Mouse (Mus musculus) heart, embryonic 12.5 days (tissue): ENCODE measurements at regions not wholly inside any gene's neighbourhood (a gene's known extent, or its start where the extent isn't known, plus 50 kb on each side); places are given as distances from the start of the nearest gene placed in this dataset.

ENCODE experiments used
- ATAC-seq: fragments of 200-750 bp; cut with Nextera tagmentation; 2 replicates; pipeline ENCODE4 v1.8.0; 2017; ENCODE audit warnings: moderate TSS enrichment, moderate library complexity; ENCODE audit not compliant: insufficient number of reproducible peaks, low FRiP score
- H3K27ac ChIP-seq: fragments of 300-500 bp; sonication (generic); 2 replicates; pipeline ENCODE4 v1.5.1; 2016; ENCODE audit warnings: mild to moderate bottlenecking, moderate library complexity; ENCODE audit not compliant: poor library complexity, severe bottlenecking
- H3K27me3 ChIP-seq: fragments of 300-500 bp; sonication (generic); replicated peaks from 2 replicates; pipeline ENCODE4 v1.6.1; 2016; ENCODE audit warnings: mild to moderate bottlenecking, moderate library complexity
- H3K36me3 ChIP-seq: fragments of 300-500 bp; sonication (generic); 2 replicates; pipeline ENCODE4 v1.6.1; 2016; ENCODE audit warnings: mild to moderate bottlenecking, moderate library complexity
- H3K4me1 ChIP-seq: fragments of 300-500 bp; sonication (generic); replicated peaks from 2 replicates; pipeline ENCODE4 v1.6.1; 2016; ENCODE audit warnings: mild to moderate bottlenecking
- H3K4me2 ChIP-seq: fragments of 300-500 bp; sonication (generic); 2 replicates; pipeline ENCODE4 v1.6.1; 2016; ENCODE audit warnings: mild to moderate bottlenecking, moderate library complexity
- H3K4me3 ChIP-seq: fragments of 300-500 bp; sonication (generic); 2 replicates; pipeline ENCODE4 v1.5.1; 2016; ENCODE audit warnings: mild to moderate bottlenecking
- H3K9ac ChIP-seq: fragments of 300-500 bp; sonication (generic); 2 replicates; pipeline ENCODE4 v1.6.1; 2016; ENCODE audit warnings: mild to moderate bottlenecking, moderate library complexity
- H3K9me3 ChIP-seq: fragments of 300-500 bp; sonication (generic); replicated peaks from 2 replicates; pipeline ENCODE4 v1.6.1; 2016; ENCODE audit warnings: mild to moderate bottlenecking, moderate library complexity
- WGBS: fragments of 180-500 bp; shearing (Covaris S2); methylation state at CpG from one replicate; pipeline ENCODE4 v1.1.7; 2016; 5-methylcytosine and 5-hydroxymethylcytosine counted together

DNA sequence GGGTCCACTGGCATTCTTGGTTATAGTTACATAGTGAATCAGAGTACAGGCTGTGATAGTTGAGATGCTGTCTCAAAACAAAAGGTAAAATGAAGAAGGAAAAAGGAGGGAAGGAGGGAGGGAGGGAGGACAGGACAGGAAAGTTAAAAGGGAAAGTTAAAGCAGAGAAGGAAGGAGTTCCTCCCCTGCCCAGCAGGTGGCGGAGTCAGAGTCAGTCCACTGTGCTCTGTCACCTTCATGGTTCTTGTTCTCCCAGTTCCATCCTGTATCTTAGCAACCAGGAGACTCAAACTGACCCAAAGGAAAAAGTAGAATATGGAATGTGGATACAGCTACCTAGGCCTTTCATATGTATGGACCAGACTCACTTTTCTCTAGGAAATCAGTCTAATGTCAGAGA lies 288.3 kb downstream of the Pdcd6ip start:
- Histone ChIP-seq H3K36me3 (no peaks in the 10 kb centered on the region), H3K4me1 (peaks cover 6% of the 10 kb centered on the region), H3K4me3 (no peak overlapping the region), H3K4me2 (no peak overlapping the region), H3K27ac (no peak overlapping the region), H3K9me3 (no peaks in the 10 kb centered on the region), H3K9ac (no peak overlapping the region), H3K27me3 (no peaks in the 10 kb centered on the region)
- 81% methylated on average over 1 of the region's 1 CpGs for WGBS
- no peak for ATAC-seq

DNA sequence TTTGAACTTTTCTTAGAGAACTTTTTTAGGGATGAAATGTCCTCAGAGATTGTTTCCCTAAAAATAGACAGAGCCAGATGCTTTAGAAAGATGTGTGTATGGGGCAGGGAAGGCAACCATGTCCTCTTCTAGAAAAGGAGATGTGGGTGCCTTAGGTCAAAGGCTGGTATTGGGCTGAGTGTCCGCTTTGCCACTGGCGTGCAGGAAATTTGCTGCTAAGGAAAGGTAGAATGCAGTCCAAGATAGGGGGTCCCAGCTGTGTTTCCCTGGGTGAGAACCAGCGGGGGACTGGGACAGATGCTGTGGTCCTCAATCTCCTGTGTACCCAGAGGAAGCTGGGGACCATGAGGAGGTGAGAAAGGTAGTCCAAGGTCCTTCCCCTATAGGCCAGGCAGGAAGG lies 291.0 kb downstream of the Pdcd6ip start:
- Histone ChIP-seq H3K27ac (no peak overlapping the region), H3K9me3 (no peaks in the 10 kb centered on the region), H3K27me3 (no peaks in the 10 kb centered on the region), H3K4me3 (no peak overlapping the region), H3K4me1 (peaks cover 6% of the 10 kb centered on the region), H3K9ac (no peak overlapping the region), H3K4me2 (no peak overlapping the region), H3K36me3 (no peaks in the 10 kb centered on the region)
- ATAC-seq = no peak
- WGBS = 80% methylated on average over 3 of the region's 3 CpGs

DNA sequence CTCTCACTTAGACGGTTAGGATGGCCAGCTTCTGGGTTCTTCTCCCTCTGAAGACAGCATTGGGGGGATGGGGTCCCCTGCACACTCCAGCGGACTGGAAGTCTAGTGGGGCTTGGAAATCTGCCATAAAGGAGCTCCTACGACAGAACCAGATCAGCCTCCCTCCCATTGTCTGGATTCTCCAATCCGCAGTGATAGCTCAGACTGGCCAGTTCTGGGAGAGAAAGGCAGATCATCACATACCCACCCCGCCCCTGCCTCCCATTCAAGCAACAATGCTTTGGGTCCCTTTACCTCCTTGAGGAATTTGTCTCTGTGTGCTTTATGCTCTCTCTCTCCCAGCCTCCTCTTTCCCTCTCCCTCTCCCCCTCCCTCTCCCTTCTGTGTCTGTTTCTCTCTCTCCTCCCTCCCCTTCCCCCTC lies 292.5 kb downstream of the Pdcd6ip start:
- WGBS = 49% methylated on average over 5 of the region's 5 CpGs
- Histone ChIP-seq H3K9me3 (no peaks in the 10 kb centered on the region), H3K4me2 (no peak overlapping the region), H3K4me1 (peaks cover 6% of the 10 kb centered on the region), H3K27me3 (no peaks in the 10 kb centered on the region), H3K4me3 (no peak overlapping the region), H3K36me3 (no peaks in the 10 kb centered on the region), H3K27ac (no peak overlapping the region), H3K9ac (no peak overlapping the region)
- 0 out of 2 replicates have a peak, but pooled peaks have one; percentile 29 for ATAC-seq

- Histone ChIP-seq H3K27me3 (no peaks in the 10 kb centered on the region), H3K9me3 (no peaks in the 10 kb centered on the region), H3K9ac (no peak overlapping the region), H3K4me2 (no peak overlapping the region), H3K4me1 (peaks cover 6% of the 10 kb centered on the region), H3K4me3 (no peak overlapping the region), H3K27ac (no peak overlapping the region), H3K36me3 (no peaks in the 10 kb centered on the region)
- no peak for ATAC-seq
- WGBS = 64% methylated on average over 1 of the region's 1 CpGs
Observed at GRCm38 (mm10) chr9:113414690-113415089, 293.4 kb downstream of the Pdcd6ip start.

GRCm38 (mm10) chr9:113413851-113414250 lies 294.2 kb downstream of the Pdcd6ip start:
- WGBS = 67% methylated on average over 3 of the region's 3 CpGs

DNA sequence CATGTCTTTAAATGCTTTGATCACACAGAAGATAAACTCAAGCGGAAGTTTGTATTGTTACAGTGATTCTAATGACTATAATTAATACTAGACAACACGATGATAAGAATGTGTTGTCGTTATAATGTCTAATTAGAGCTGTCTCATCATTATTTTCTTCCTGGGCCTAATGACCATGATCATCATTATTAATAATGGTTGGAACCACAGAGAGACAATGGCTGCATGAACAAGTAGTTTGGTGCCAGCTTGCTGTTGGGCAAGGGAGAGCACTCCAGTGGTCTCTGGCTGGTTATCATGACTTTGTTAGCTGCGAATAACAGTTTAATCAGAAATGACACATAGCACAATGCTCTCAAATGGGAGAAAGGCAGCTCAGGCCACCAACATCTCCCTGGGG lies 296.4 kb downstream of the Pdcd6ip start:
- peaks cover 6% of the 10 kb centered on the region for H3K4me1 ChIP-seq
- no peaks in the 10 kb centered on the region for H3K36me3 ChIP-seq
- no peak overlapping the region for H3K4me3 ChIP-seq
- no peaks in the 10 kb centered on the region for H3K27me3 ChIP-seq
- WGBS = 80% methylated on average over 4 of the region's 4 CpGs
- H3K9me3 ChIP-seq = no peaks in the 10 kb centered on the region
- ATAC-seq = no peak
- H3K9ac ChIP-seq = no peak overlapping the region
- no peak overlapping the region for H3K4me2 ChIP-seq
- H3K27ac ChIP-seq = no peak overlapping the region

More at GRCm38 (mm10) chr9:113413851-113414250, 294.2 kb downstream of the Pdcd6ip start:
- no peak overlapping the region for H3K4me2 ChIP-seq
- no peak overlapping the region for H3K4me3 ChIP-seq
- no peak overlapping the region for H3K9ac ChIP-seq
- no peak for ATAC-seq
- H3K4me1 ChIP-seq = peaks cover 6% of the 10 kb centered on the region
- H3K36me3 ChIP-seq = no peaks in the 10 kb centered on the region
- no peaks in the 10 kb centered on the region for H3K27me3 ChIP-seq
- no peak overlapping the region for H3K27ac ChIP-seq
- H3K9me3 ChIP-seq = no peaks in the 10 kb centered on the region

DNA sequence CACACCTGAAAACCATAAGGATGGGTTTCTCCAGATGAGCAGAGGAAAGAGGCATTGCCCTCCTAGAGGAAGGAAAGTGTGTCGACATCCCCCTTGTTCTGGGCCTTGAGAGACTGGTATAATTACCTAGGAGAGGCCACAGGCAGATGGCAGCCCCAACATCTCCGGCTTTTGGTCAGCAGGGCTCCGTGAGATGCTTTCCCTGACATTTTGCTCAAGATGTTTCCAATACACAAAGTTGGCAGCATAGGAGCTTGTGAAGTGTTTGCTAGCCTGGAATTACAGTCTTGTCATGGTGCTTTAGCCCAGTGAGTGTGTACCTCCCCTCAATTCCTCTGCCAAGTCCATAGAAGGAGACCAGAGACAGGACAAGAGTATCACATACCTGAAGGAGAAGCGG lies 299.5 kb downstream of the Pdcd6ip start:
- Histone ChIP-seq H3K36me3 (no peaks in the 10 kb centered on the region), H3K4me1 (no peaks in the 10 kb centered on the region), H3K27me3 (no peaks in the 10 kb centered on the region), H3K4me2 (no peak overlapping the region), H3K9me3 (no peaks in the 10 kb centered on the region), H3K9ac (no peak overlapping the region), H3K4me3 (no peak overlapping the region), H3K27ac (no peak overlapping the region)
- 74% methylated on average over 4 of the region's 4 CpGs for WGBS
- ATAC-seq = no peak

- H3K36me3 ChIP-seq = no peaks in the 10 kb centered on the region
- no peak overlapping the region for H3K9ac ChIP-seq
- H3K27ac ChIP-seq = no peak overlapping the region
- no peak for ATAC-seq
- no peak overlapping the region for H3K4me3 ChIP-seq
- H3K4me1 ChIP-seq = no peaks in the 10 kb centered on the region
- H3K4me2 ChIP-seq = no peak overlapping the region
- H3K27me3 ChIP-seq = no peaks in the 10 kb centered on the region
- no peaks in the 10 kb centered on the region for H3K9me3 ChIP-seq
- WGBS = 74% methylated on average over 3 of the region's 3 CpGs
Observed at GRCm38 (mm10) chr9:113394320-113394719, 313.7 kb downstream of the Pdcd6ip start.

DNA sequence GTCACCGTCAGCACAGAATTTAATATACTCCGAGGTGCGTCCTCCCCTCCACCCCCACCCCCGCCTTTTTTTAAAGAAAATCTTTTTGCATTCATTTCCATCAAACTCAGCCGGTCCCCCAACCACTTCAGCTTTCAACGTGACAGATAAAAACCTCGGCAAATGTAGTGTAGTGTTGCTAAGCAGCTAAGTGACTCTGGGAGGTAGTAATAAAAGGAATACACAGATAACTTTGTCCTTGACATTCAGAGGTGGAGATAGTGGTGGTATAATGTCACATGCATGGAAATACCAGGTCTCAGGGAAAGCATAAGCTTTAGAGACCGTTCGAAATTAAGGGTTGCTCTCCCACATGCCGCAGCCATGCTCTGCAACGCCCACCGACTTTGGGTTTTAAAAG lies 320.7 kb downstream of the Pdcd6ip start:
- Histone ChIP-seq H3K9ac (no peak overlapping the region), H3K9me3 (no peaks in the 10 kb centered on the region; the same call in 1 of the 2 replicates), H3K4me3 (no peak overlapping the region), H3K4me2 (peak overlapping the region; percentile 18; the same call in 1 of the 2 replicates), H3K36me3 (no peaks in the 10 kb centered on the region), H3K4me1 (peaks cover 24% of the 10 kb centered on the region), H3K27me3 (no peaks in the 10 kb centered on the region), H3K27ac (peak overlapping the region; percentile 6; the same call in 1 of the 2 replicates)
- 47% methylated on average over 12 of the region's 12 CpGs for WGBS
- ATAC-seq = no peak

DNA sequence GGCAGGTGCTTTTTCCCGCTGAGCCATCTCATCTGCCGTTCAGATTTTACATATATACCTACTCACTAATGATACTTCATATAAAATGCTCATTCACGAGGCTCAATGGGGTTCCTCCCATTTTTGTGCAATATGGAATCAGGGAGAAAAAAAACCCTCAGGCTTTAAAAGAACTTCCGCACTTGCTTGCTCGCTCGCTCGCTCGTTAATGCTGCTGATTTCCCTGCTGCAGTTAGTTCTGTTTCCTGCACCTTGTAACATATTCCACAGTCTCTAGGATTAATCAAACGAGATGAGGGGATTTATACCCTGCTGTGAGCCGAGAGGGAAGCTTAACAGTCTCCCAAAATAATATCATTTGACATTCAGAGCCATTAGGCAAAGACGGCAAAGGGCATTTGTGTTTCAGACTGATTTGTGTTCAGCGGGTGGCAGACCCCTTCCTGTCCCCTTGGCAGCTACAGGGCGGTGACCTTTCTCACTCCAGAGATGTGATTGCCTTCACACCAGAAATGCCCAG lies 326.4 kb downstream of the Pdcd6ip start:
- peaks cover 27% of the 10 kb centered on the region for H3K4me1 ChIP-seq
- H3K27me3 ChIP-seq = no peaks in the 10 kb centered on the region
- no peak overlapping the region for H3K27ac ChIP-seq
- H3K9me3 ChIP-seq = no peaks in the 10 kb centered on the region; the same call in 1 of the 2 replicates
- no peak overlapping the region for H3K9ac ChIP-seq
- 55% methylated on average over 13 of the region's 13 CpGs for WGBS
- H3K36me3 ChIP-seq = no peaks in the 10 kb centered on the region
- no peak overlapping the region for H3K4me3 ChIP-seq
- H3K4me2 ChIP-seq = no peak overlapping the region
- no peak for ATAC-seq

DNA sequence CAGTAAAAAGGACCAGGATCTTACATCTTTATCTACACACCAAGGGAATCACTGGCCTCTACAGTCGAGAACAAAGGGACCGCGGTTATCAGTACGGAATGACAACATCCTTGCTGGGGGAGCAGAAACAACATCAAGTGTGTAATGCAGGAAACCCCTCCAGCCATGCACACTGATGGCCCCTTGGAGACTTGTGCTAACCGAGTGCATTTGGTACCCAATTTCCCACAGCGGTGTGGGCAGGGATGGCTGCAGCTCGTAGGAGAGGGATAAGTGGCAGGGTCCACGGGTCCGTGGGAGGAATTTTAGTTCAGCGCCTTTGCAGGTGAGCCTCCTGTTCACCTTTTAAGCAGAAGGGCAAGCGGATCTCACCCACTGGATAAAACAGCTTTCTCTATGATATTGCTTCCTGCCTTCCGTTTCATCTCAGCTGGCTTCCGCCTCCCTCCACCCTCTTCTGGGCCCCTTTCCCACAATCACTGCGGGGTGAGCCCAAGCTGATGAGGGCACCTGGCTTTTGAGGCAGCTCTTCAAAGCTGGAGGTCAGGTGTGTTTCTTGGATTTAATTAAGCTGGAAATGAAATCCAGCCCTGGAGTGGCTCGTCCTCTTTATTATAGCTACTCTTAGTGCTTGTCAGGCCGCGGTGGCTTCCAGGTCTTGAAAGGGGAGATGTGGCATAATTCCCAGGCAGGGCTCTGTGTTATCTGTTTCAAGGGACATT lies 327.5 kb downstream of the Pdcd6ip start:
- Histone ChIP-seq H3K27ac (no peak overlapping the region), H3K4me1 (peaks cover 25% of the 10 kb centered on the region), H3K9me3 (no peaks in the 10 kb centered on the region; the same call in 1 of the 2 replicates), H3K9ac (no peak overlapping the region), H3K27me3 (no peaks in the 10 kb centered on the region), H3K4me2 (peak overlapping the region; percentile 23; the same call in 1 of the 2 replicates), H3K36me3 (no peaks in the 10 kb centered on the region), H3K4me3 (no peak overlapping the region)
- 39% methylated on average over 17 of the region's 17 CpGs for WGBS
- ATAC-seq = no peak
